Mouse (Mus musculus): ENCODE measurements around the gene Plekha8.

The Plekha8 gene

DNA sequence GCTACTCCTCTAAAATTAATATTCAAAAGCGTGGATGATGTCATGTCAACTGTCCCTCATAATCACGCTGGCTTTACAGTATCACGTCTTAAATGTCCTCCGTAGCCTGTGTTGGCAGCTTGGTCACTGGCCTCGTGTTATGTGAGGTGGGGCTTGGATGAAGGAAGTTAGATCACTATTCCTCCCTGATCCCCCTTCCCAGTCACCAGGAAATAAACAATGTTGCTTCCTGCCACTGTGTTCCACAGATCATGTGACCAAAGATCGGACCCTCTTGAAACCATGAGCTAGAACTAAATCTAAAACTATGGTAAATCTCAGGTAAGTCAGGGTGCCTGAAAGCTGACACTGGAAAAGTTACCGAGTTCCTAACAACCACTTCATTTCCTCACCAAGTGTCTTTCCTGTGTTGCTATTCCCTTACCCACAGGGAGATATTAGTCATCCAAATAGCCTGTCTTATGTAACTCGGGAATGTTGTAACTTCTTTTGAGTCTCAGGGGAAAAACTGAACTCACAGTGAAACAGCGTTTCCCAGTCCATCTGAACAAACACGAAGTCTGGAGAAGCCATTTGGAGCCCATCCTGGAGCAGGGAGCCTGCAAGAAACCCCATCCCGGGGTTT is 60.7 kb downstream of the Plekha8 start:
- DNase-seq = no peak

DNA sequence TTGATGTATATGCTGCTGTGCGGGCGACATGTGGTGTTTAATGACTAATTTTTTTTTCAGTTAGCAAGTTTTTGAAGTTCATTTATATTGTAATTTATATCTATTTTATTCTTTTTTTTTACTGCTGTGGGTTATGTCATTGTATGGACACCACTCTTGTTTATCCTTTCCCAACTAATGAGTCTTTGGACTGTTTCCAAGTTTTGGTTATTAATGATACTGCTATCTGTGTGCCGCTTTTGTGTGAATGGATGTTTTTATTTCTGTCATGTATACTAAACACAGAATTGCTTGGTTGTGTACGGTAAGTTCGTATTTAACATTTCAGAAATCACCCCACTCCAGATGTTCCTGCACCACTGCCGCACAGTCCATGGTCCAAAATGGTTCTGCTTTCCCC is 63.0 kb downstream of the Plekha8 start:
- no peak for DNase-seq

DNA sequence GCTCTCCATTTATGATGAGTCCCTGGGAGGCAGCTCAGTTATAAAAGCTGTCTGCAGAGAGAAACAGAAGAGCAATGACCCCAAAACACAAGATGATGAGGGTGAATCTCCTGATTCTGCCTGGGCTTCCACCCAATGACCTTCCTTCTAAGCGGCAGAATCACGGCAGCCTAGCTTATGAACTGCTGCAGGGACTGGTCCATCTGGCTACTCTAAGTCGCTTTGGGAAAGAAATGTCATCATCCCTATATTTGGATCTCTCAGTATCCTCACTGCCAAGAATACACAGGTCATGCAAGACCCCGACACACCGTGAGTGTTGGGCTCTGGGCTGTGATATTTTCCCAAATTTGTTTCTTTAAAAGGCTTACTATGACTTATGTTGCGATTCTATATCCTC is 75.0 kb downstream of the Plekha8 start:
- DNase-seq = no peak

DNA sequence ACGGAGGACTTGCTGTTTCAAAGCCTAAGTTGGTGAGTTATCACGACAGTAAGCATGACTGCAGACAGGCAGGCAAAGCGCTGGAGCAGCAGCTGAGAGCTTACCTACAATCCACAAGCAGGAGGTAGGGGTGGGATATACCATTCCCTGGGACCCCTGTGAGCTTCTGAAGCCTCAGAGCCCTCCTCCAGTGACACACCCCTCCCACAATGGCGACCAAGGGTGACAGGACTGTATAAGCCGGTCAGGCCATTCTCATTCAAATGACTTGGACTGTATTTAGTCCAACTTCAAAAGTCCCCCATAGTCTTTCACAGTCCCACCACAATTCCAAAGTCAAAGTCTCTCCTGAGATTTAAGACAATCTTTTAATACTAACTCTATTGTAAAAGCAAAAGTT is 78.0 kb downstream of the Plekha8 start:
- DNase-seq = no peak

DNA sequence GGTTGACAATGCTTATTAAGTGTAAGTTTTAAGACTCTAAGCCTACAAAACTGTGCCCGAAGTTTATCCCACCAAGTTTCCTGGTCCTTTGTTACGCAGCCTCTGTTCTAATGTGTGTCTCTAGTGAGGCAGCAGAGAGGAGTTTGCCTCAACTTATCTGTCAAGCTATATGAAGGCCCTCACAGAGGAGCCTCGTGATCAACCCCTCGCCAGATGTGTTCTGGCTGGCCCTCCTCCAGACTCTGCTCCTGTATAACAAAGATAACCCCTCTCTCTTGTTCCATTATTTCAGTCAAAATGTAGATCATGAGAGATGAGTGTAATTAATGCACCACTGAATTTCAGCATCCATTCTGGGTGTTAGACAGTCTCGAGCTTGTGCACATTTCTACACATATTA is 84.8 kb downstream of the Plekha8 start:
- no peak for DNase-seq

DNA sequence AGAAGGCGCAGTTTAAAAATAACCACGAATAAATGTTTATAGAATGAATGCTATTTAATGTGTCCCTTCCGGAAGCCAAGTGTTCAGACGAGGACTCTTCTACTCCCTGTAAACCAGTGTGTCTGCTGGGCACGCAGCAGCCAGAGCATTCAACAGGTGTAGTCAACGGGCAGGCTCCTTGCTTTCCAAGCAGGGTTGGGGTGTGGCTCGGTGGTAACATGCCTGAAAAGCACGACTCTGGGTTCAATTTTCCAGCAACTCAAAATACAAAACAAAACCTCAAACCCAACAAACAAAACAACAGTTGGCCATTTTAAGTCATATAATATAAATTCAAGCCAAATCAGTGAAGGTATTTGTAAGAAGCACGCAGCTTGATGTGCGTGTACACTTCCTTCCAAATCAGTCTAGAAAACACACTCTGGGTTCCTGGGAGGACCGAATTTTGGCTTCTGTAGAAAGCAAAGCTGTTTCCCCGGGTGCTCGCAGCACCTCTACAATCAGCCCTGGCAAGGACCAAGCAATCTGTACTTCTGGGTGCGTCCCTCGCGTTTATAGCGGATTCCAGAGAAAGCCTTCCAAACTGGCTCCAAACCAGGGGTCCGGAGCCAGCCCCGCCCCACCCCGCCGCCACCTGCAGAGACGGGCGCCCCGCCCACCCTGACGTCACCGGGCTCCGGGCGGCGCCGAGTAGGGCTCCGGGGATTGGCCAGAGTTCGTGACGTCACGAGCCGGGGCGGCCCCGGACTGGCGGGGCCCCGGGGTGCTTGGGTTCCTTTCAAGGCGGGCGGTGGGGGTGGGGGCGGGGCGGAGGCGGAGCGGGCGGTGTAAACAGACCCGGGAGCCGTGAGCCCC is 86.2 kb downstream of the Plekha8 start, which contains the start of gene Mturn:
Gene Mturn (plus strand): TSS at position 734 of the 855 bp plus-strand sequence.
- DNase-seq = peak; percentile 98

DNA sequence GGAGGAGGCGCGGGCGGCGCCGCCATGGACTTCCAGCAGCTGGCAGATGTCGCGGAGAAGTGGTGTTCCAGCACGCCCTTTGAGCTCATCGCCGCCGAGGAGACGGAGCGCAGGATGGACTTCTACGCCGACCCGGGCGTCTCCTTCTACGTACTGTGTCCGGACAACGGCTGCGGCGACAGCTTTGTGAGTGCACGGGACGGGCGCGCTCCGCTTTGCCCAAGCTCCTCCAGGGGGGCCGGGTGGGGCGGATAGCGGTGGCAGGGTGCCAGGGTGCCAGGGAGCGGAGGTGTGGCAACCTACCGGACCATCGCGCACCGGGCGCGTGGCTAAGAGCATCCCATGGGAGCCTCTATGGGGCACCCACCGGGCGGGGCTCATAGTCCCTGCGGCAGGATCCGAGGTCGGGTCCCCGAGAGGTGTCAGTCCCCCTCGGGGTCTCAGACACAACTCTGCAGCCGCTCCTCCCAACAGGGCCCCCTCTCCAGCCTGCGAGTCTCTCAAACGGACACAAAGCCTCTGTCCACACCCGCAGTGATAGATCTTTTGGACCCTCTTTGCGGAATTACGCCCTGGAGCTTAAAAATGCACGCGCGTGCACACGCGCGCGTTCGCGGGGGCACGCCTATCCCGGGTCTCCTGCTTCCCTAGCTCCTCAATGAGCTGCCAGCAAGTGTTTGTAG is 87.0 kb downstream of the Plekha8 start:
- no peak for DNase-seq

DNA sequence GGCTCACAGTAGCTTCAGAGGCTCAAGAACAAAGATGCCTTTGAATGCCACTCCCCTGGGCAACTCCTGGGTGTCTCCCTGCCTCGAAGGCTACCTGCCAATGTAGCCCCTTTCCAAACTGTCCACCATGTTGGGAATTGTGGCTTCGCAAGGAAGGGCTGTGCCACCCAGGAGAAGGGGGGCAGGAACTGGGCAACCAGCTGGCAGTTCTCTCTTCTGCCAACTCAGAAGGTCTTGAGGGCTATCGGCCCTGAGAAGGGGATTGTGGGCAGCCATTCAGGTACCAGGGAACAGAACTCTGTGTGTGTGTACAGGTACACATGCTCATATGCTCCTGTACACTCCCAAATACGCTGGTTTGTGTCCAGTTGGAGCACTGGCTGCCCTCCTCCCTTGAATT is 89.2 kb downstream of the Plekha8 start:
- no peak for DNase-seq

DNA sequence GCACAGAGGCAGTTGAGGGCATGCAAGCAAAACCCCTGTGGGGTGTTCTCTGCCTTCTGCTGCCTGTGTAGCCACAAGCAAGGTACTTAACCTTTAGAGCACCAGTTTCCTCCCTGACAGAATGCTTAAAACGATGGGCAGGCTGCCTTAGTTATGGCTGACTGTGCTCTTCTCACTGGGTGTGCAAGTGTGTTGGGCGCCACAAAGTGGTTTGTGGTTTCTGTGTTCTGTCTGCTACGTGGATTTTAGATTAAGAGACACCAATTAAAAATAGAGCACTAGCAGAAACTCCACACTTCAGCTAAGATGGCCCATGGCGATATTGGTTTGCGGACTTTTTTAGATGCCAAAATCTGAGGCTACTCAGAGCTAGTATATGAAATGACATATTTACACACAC is 90.2 kb downstream of the Plekha8 start:
- DNase-seq = no peak

DNA sequence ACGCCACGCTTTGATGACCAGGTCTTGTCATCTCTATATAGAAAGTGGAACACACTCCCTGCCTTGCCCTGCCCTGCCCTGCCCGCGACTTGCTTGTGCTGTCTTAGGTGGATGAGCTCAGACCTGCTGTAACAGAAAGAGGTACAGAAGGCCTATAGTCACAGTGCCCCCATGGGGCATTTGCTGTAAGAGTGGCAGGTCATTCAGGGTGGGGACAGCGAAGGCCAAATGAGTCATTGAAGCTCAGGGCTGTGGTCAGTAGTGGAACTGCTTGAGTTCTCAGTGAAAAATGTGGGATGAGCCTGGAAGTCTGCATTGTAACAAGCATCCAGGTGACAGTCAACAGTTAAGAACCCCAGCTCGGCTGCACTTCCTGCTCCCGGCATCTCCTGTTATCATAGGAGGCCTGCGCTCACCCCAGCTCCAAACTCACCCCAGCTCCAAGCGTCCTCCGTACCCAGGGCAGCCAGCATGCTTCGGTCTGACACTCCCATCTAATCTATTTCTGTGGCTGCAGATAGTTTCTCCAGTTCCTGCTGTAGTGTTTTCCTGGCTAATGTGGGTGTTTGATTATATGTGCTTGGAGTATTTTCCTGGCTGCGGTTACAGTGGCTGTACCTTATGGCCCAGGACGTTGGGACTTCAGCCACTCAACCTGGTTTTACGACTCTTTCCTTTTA is 90.9 kb downstream of the Plekha8 start:
- no peak for DNase-seq

DNA sequence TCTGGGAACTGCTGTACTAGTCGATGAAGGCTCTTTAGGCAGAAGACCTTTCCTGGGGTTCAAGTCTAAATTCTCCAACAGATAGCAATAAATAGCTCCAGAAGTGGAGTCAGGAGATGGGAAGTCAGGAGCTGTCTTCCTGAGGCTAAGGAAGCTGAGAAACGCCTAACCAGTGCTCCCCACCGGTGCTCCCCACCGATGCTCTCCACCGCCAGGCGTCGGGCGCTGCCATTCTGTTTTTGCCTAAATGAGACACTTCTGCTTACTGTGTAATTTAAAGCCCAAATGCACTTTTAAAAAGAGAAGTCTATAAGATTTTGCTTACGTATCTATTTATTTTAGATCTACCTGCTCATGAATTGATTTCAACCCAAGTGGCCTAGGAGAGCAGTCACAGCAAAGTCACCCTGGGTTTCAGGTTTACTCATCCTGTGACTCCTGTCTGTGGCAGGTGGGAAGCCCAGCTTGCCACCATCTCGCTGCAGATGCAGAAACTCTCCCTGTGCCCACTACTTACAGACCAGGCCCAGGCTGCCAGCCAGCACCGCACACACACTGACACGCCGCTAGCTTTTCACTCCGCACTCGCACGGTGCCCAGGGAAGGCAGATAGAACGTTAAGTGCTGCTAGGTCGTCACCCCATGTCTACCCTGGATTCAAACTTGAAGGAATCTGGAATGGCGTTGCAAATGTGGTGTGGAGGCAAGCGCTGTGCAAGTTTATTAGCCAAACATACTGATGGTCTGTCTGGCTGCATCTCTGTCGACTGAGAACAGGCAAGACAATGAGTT is 92.2 kb downstream of the Plekha8 start:
- DNase-seq = no peak

DNA sequence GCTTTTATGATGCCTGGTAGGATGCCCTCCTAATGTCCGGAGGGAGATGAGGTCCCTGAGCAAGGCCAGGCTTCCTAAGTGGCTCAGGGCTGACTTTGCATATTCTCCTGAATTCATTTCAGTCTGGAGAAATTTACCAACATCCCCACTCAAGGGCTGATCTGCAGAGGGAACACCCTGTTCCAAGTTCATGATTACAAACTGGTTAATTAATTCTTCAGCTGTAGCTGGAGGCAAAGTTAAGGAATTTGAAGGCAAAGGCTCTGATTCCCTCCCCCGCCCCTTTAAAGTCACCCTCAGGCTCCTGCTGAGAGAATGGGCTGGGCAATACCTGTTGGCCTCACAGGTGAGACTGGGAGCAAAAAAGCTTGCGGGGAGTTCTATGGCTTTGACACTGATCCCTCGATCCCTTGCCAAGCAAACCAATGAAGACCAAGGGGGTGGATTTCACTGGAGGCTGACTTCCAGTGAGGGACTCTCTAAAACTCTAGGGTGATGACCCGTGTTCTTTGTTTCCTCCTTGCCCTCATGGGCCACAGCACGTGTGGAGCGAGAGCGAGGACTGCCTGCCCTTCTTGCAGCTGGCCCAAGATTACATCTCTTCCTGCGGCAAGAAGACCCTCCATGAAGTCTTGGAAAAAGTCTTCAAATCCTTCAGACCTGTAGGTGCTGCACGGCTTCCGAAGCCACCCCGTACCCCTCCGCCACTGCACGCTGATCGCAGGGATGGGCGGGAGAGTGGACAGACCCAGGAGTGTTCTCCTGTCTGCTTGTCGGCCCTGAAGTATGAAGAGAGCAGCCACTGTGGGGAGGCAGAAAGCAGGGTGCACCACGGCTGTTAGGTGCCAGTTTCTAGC is 93.8 kb downstream of the Plekha8 start:
- DNase-seq = no peak

DNA sequence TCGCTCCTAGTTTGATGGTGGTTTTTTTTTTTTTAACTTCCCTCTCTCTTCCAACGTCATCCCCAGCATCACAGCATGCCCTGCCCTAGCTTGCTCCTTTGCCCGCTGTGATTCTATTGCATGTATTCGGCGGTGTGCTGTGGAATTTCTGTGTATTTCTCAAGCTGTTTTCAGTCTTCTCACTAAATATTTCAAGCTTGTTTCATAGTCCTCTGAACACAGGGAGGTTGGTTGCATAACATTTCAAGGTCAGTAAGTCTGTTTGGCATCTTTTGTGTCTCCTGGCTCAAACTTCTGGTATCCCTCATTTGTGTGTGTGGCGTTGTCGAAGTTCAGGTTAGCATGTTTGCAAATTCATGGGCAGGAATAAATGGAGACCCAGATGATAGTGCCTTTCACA is 94.8 kb downstream of the Plekha8 start:
- no peak for DNase-seq

DNA sequence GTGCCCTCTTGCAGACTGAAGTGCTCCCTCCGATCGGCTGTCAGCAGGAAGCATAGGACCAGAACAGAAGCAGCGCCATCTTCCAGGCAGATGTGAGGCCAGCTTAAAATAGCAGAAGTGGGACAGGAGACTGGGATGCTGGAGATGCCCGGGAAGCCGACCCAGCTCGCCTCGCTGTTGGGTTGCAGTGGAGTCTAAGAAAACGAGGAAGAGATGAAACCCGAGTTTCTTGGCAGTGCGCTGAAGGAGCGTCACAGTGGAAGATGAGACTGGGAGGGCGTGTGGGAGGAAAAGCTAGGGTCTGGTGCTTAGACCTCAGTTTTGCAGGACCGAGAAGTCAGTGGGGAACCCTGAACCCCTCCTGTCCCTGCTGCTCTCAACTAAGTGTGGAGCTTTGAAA is 95.9 kb downstream of the Plekha8 start:
- DNase-seq = no peak

DNA sequence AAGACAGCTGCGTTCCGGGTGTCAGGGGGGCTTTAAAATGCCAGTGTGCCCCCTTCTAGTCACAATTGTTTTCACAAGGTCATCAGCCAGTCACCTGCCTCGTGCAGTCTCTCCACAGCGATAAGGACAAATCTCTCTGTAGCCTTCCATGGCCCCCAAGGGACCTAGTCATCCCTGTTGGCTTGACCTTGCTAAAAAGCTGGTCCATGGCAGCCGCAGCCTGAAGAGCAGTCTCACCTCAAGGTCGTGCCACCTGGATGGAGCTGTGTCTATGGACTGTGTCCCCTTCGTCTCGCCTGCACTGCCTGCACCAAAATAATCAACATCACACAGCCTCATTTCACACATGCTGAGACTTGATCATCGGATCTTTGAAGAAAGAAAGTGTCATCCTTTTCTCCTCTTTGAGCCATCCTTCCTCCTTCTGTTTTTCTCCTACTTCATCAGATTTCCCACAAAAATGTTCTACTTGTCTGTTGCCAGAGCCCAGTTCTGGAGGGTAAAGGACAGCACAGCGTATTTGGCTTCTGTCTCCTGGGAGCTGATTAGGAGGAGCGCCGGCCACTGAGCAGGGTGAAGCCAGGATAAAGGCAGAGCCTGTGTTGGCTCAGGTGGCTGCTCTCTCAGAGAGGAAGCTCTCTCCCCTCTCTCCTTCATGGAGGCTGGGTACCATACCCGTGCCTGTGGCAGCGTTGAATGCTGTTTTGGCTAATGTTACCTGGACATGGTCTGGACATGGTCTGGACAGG is 96.6 kb downstream of the Plekha8 start:
- DNase-seq = no peak

DNA sequence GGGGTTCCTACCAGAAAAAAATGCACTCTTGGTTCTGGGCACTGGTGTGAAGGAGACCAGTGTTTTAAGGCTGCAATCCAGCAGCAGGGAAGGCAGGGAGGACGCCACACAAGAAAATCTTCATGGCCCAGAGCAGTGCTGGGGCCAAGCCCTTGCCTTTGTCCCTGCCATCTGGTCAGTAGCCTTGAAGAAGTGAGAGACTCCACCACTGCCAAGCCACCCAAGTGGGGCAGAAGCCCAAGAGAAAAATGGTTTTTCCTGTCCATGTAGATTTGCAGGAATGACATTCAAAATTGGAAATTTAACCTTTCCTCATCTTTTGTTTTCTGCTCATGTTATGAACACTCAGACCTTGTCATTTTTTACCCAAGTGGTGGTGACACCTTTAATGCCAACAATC is 97.3 kb downstream of the Plekha8 start:
- DNase-seq = no peak

DNA sequence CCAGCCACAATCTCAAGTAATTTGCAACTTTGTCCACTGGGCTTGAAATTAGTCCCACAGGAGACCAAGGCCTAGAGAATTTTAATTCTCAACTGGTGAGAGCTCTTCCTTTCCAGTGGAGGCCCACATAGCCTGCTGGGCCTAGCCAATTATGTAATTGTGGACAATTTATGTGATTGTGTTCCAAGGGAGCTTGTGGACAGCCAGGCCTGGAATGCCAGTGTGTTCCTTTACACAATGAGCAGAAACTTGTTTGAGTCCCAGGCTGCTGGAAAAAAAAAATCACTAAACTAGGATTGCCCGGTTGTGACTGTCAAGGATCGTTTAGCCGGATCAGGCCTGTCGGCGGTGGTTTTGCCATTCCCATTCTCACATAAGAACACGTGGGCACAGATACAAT is 98.4 kb downstream of the Plekha8 start:
- DNase-seq = no peak
